Mouse (Mus musculus) liver, embryonic 12.5 days (tissue): ENCODE measurements around the gene Kctd18. TPM values are rescaled to one million over a fixed set of nuclear protein-coding genes. Genes with fewer than 3 reads are reported as not detected.
"Not testable (repeated sequence)": the region's sequence is repeated elsewhere in the genome, so short reads cannot be mapped to it uniquely, and the experiment has no call there.

Experiments used
- ATAC-seq: fragments of 200-750 bp; cut with Nextera tagmentation; 2 replicates; pipeline ENCODE4 v1.8.0; 2017; ENCODE audit warnings: moderate number of reproducible peaks, mild to moderate bottlenecking, moderate library complexity
- H3K27ac ChIP-seq: fragments of 300-500 bp; sonication (generic); 2 replicates; pipeline ENCODE4 v1.5.1; 2016; ENCODE audit warnings: mild to moderate bottlenecking
- H3K27me3 ChIP-seq: fragments of 300-500 bp; sonication (generic); replicated peaks from 2 replicates; pipeline ENCODE4 v1.6.1; 2016; ENCODE audit warnings: mild to moderate bottlenecking, moderate library complexity
- H3K36me3 ChIP-seq: fragments of 300-500 bp; sonication (generic); 2 replicates; pipeline ENCODE4 v1.6.1; 2016; ENCODE audit warnings: mild to moderate bottlenecking, moderate library complexity
- H3K4me1 ChIP-seq: fragments of 300-500 bp; sonication (generic); 2 replicates; pipeline ENCODE4 v1.6.1; 2016
- H3K4me2 ChIP-seq: fragments of 300-500 bp; sonication (generic); 2 replicates; pipeline ENCODE4 v1.6.1; 2016; ENCODE audit warnings: mild to moderate bottlenecking, moderate library complexity
- H3K4me3 ChIP-seq: fragments of 300-500 bp; sonication (generic); 2 replicates; pipeline ENCODE4 v1.5.1; 2016; ENCODE audit warnings: mild to moderate bottlenecking, moderate library complexity
- H3K9ac ChIP-seq: fragments of 300-500 bp; sonication (generic); 2 replicates; pipeline ENCODE4 v1.6.1; 2016; ENCODE audit warnings: mild to moderate bottlenecking, moderate library complexity
- H3K9me3 ChIP-seq: fragments of 300-500 bp; sonication (generic); replicated peaks from 2 replicates; pipeline ENCODE4 v1.6.1; 2016; ENCODE audit warnings: mild to moderate bottlenecking, moderate library complexity
- WGBS: fragments of 180-500 bp; shearing (Covaris S2); methylation state at CpG from one replicate; pipeline ENCODE4 v1.1.7; 2016; ENCODE audit not compliant: insufficient replicate concordance; 5-methylcytosine and 5-hydroxymethylcytosine counted together
- polyA plus RNA-seq: library from polyadenylated mRNA; unstranded; fragments of >200 nt; fragmentation: Nextera tagmentation; extraction: Ambion mirVana; gene quantifications from 2 replicates; pipeline ENCODE4 v1.2.1, GENCODE M21; 2016

The Kctd18 gene
- polyA plus RNA-seq, 1 experiment from 2014 or later, result 5.7 TPM

- not testable (repeated sequence) for ATAC-seq, H3K4me1 ChIP-seq, H3K9ac ChIP-seq, H3K27ac ChIP-seq, H3K36me3 ChIP-seq, H3K4me3 ChIP-seq, H3K27me3 ChIP-seq, H3K9me3 ChIP-seq, H3K4me2 ChIP-seq
- WGBS, result 82% methylated on average over 9 of the region's 9 CpGs
These were observed 18.6 kb upstream of the Kctd18 start for GRCm38 (mm10) chr1:58037306-58037705.

- WGBS, result 53% methylated on average over 10 of the region's 10 CpGs
- H3K4me3 ChIP-seq, result no peak overlapping the region
- no peaks in the 10 kb centered on the region for H3K9me3 ChIP-seq
- H3K4me1 ChIP-seq, result peaks cover 43% of the 10 kb centered on the region
- H3K27ac ChIP-seq, result no peak overlapping the region
- H3K4me2 ChIP-seq, result no peak overlapping the region
- no peak for ATAC-seq
- 0 out of 2 replicates have a peak, but pooled peaks cover 1% of the 10 kb centered on the region for H3K36me3 ChIP-seq
- H3K27me3 ChIP-seq, result no peaks in the 10 kb centered on the region
- H3K9ac ChIP-seq, result no peak overlapping the region
These were observed 12.5 kb upstream of the Kctd18 start for GRCm38 (mm10) chr1:58031160-58031769.

GRCm38 (mm10) chr1:58030156-58030871 lies 11.6 kb upstream of the Kctd18 start:
- Histone ChIP-seq H3K27ac (no peak overlapping the region), H3K4me2 (peak overlapping the region; percentile 71), H3K9me3 (no peaks in the 10 kb centered on the region), H3K4me3 (peak overlapping the region; percentile 36), H3K9ac (peak overlapping the region; percentile 22; the same call in 1 of the 2 replicates), H3K4me1 (peaks cover 43% of the 10 kb centered on the region), H3K27me3 (no peaks in the 10 kb centered on the region), H3K36me3 (peaks cover 5% of the 10 kb centered on the region; the same call in 1 of the 2 replicates)
- ATAC-seq, result no peak
- WGBS, result 32% methylated on average over 13 of the region's 13 CpGs

GRCm38 (mm10) chr1:58029636-58030117 lies 10.9 kb upstream of the Kctd18 start, which contains the start of gene Aox1:
TSS of gene Aox1 (plus strand) at chr1:58029931.
- peak within 1 kb of the TSS; percentile 22; the same call in 1 of the 2 replicates for H3K9ac ChIP-seq
- peaks cover 10% of the 10 kb centered on the region for H3K36me3 ChIP-seq
- H3K27me3 ChIP-seq, result no peaks in the 10 kb centered on the region
- no peaks in the 10 kb centered on the region for H3K9me3 ChIP-seq
- H3K4me1 ChIP-seq, result peaks cover 43% of the 10 kb centered on the region
- H3K4me3 ChIP-seq, result peak within 1 kb of the TSS; percentile 36
- ATAC-seq, result peak; percentile 73
- 5% methylated on average over 12 of the region's 12 CpGs for WGBS
- H3K27ac ChIP-seq, result 0 out of 2 replicates have a peak within 1 kb of the TSS, but pooled peaks have one; percentile 13
- H3K4me2 ChIP-seq, result peak within 1 kb of the TSS; percentile 71

- peak overlapping the region; percentile 52 for H3K4me2 ChIP-seq
- peaks cover 43% of the 10 kb centered on the region for H3K4me1 ChIP-seq
- 0 out of 2 replicates have a peak overlapping the region, but pooled peaks have one; percentile 22 for H3K27ac ChIP-seq
- H3K9ac ChIP-seq, result peak overlapping the region; percentile 22; the same call in 1 of the 2 replicates
- 23% methylated on average over 7 of the region's 7 CpGs for WGBS
- no peaks in the 10 kb centered on the region for H3K9me3 ChIP-seq
- H3K27me3 ChIP-seq, result no peaks in the 10 kb centered on the region
- H3K36me3 ChIP-seq, result peaks cover 27% of the 10 kb centered on the region
- peak overlapping the region; percentile 7; the same call in 1 of the 2 replicates for H3K4me3 ChIP-seq
- peak; percentile 57; the same call in 1 of the 2 replicates for ATAC-seq
These were observed 9.0 kb upstream of the Kctd18 start for GRCm38 (mm10) chr1:58027707-58028106.

- not testable (repeated sequence) for H3K27ac ChIP-seq, ATAC-seq, H3K4me3 ChIP-seq, H3K27me3 ChIP-seq, H3K9ac ChIP-seq, H3K4me2 ChIP-seq, H3K9me3 ChIP-seq, H3K4me1 ChIP-seq
- WGBS, result 85% methylated on average over 7 of the region's 7 CpGs
- peaks cover 66% of the 10 kb centered on the region for H3K36me3 ChIP-seq
These were observed 12.4 kb downstream of the Kctd18 start for GRCm38 (mm10) chr1:58006388-58006787.

- Histone ChIP-seq H3K4me2 (peak overlapping the region; percentile 90), H3K4me1 (peaks cover 25% of the 10 kb centered on the region), H3K36me3 (peaks cover 36% of the 10 kb centered on the region)
These were observed 20.6 kb downstream of the Kctd18 start for GRCm38 (mm10) chr1:57998146-57998545.

GRCm38 (mm10) chr1:57996133-57996615 lies 22.6 kb downstream of the Kctd18 start:
- Histone ChIP-seq H3K9ac (peak overlapping the region; percentile 93), H3K9me3 (no peaks in the 10 kb centered on the region), H3K27ac (peak overlapping the region; percentile 89), H3K4me2 (peak overlapping the region; percentile 90), H3K27me3 (no peaks in the 10 kb centered on the region), H3K4me1 (peaks cover 25% of the 10 kb centered on the region), H3K4me3 (peak overlapping the region; percentile 93), H3K36me3 (peaks cover 22% of the 10 kb centered on the region)
- WGBS, result under 1% methylated on average over 29 of the region's 29 CpGs
- ATAC-seq, result peak; percentile 88

More at GRCm38 (mm10) chr1:57998146-57998545, 20.6 kb downstream of the Kctd18 start:
- Histone ChIP-seq H3K9me3 (no peaks in the 10 kb centered on the region), H3K27ac (no peak overlapping the region), H3K4me3 (no peak overlapping the region; the same call in 1 of the 2 replicates), H3K9ac (peak overlapping the region; percentile 12; the same call in 1 of the 2 replicates), H3K27me3 (no peaks in the 10 kb centered on the region)
- no peak for ATAC-seq
- 72% methylated on average over 3 of the region's 3 CpGs for WGBS

- peak within 1 kb of the TSS; percentile 93 for H3K9ac ChIP-seq
- ATAC-seq, result peak; percentile 94
- H3K36me3 ChIP-seq, result peaks cover 17% of the 10 kb centered on the region
- peaks cover 25% of the 10 kb centered on the region for H3K4me1 ChIP-seq
- no peaks in the 10 kb centered on the region for H3K27me3 ChIP-seq
- peak within 1 kb of the TSS; percentile 90 for H3K4me2 ChIP-seq
- H3K9me3 ChIP-seq, result no peaks in the 10 kb centered on the region
- H3K27ac ChIP-seq, result peak within 1 kb of the TSS; percentile 89
- H3K4me3 ChIP-seq, result peak within 1 kb of the TSS; percentile 93
- WGBS, result 5% methylated on average over 30 of the region's 30 CpGs
These were observed 23.2 kb downstream of the Kctd18 start, which contains the start of gene Sgo2a for GRCm38 (mm10) chr1:57995432-57996132. TSS of gene Sgo2a (plus strand) at chr1:57995971.

- Histone ChIP-seq H3K4me3 (no peak overlapping the region), H3K27me3 (no peaks in the 10 kb centered on the region), H3K4me1 (peaks cover under 1% of the 10 kb centered on the region; the same call in 1 of the 2 replicates), H3K9ac (no peak overlapping the region), H3K36me3 (no peaks in the 10 kb centered on the region), H3K9me3 (no peaks in the 10 kb centered on the region), H3K4me2 (no peak overlapping the region), H3K27ac (no peak overlapping the region)
- no peak for ATAC-seq
- WGBS, result 61% methylated on average over 2 of the region's 2 CpGs
These were observed 27.5 kb downstream of the Kctd18 start for GRCm38 (mm10) chr1:57991277-57991676.

- Histone ChIP-seq H3K4me3 (no peak overlapping the region), H3K4me1 (no peaks in the 10 kb centered on the region), H3K36me3 (no peaks in the 10 kb centered on the region), H3K27ac (no peak overlapping the region), H3K4me2 (no peak overlapping the region), H3K27me3 (no peaks in the 10 kb centered on the region), H3K9me3 (no peaks in the 10 kb centered on the region), H3K9ac (no peak overlapping the region)
- ATAC-seq, result no peak
- WGBS, result 57% methylated on average over 6 of the region's 6 CpGs
These were observed 29.6 kb downstream of the Kctd18 start for GRCm38 (mm10) chr1:57989052-57989600.
